Mouse (Mus musculus) ES-Bruce4 (cell line): ENCODE data around the gene Slc41a3.

Experiments used
- CTCF ChIP-seq: IDR thresholded peaks from one replicate; pipeline ENCODE4 v1.8.1; 2011; ENCODE audit warnings: low read depth, low read length
- POLR2A ChIP-seq: IDR thresholded peaks from one replicate; pipeline ENCODE4 v1.8.1; 2011; ENCODE audit warnings: low read length; ENCODE audit not compliant: insufficient read depth

DNA sequence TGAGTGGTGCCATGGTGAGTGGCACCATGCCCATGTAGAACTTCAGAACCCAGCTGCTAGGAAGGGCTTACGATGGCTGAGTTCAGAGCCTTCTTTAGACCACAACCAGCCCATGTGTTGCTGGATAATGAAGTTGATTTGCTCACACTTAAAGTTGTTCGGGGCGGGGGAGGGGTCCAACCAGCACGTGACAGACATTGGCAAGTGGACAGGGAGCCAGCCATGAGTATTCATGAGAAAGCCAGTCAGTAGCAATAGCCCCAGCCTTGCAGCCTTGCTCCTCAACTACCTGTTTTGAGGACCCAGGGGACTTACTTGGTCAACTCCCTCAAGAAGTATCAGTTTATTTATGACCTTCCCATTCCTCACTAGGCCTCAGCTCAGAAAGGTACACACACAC, 40.4 kb downstream of the Slc41a3 start:
- TF ChIP-seq CTCF (no peak), POLR2A (no peak)
